Mouse (Mus musculus): Measurements from ENCODE around the gene Megf6.

DNA sequence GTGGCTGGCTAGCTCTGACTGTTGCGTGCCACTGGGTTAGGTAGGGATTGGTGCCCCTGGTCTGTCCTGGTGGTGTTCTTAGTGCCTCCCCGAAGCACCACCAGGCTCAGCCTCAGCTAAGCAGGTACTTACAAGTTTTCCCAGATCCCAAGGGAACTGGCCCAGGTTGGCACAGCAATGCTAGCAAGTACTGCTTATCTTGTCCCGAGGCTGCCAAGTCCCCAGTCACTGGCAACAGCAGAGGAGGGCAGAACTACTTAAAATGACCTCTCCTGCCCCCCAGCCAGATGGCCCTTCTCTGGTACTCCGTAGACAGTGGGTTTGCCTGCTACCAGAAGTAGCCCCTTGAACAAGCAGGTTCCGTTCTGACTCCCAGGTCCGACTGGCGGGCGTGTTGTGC, 68.7 kb downstream of the Megf6 start:
- TF ChIP-seq CTCF (IDR thresholded peaks at IDR 0.05; ENCODE audit: low read depth, low read length) (no peak), EP300 (IDR thresholded peaks at IDR 0.05; ENCODE audit: insufficient read depth, low read depth, low read length) (no peak), POLR2A (IDR thresholded peaks at IDR 0.05; ENCODE audit: insufficient read depth, low read length) (no peak)
